Mouse (Mus musculus) 416B (cell line): ENCODE results near the gene Arhgef12.

Experiments
- DNase-seq: peaks from one replicate; pipeline ENCODE4 v3.0.0; 2011; ENCODE audit warnings: low read depth

The Arhgef12 gene

GRCm38 (mm10) chr9:42920190-42920589 is 186.8 kb downstream of the Arhgef12 start:
- no peak for DNase-seq

- no peak for DNase-seq
These were observed 189.1 kb downstream of the Arhgef12 start for GRCm38 (mm10) chr9:42917911-42918310.
